Mouse (Mus musculus) erythroid progenitor cell, adult 5-6 weeks (primary cell): ENCODE measurements around the gene Ss18l2. TPM values are rescaled to one million over a fixed set of nuclear protein-coding genes. Genes with fewer than 3 reads are reported as not detected.

Experiments
- ATAC-seq: replicated peaks from 2 replicates; pipeline ENCODE4 v1.8.0; 2016; ENCODE audit warnings: moderate number of reproducible peaks, mild to moderate bottlenecking, moderate TSS enrichment, inconsistent platforms; ENCODE audit not compliant: poor library complexity, low FRiP score, severe bottlenecking
- total RNA-seq, 2 experiments: library from RNA; stranded (forward) in 1 of 2; stranded (reverse) in 1 of 2; fragments of 150-400 nt in 1 of 2; fragments of 186-747, 209-891 nt in 1 of 2; gene quantifications; 2 replicates each; pipeline versions ENCODE4 v1.2.3 to v1.2.4; 2015 to 2017; ENCODE audit warnings: low replicate concordance in 2 of 2

The Ss18l2 gene
- total RNA-seq (2015; ENCODE audit: low replicate concordance), result 8.8 and 47.2 TPM in 2 replicates
- 17.2 and 52.3 TPM in 2 replicates for total RNA-seq (2017; ENCODE audit: low replicate concordance)

- ATAC-seq, result peak; percentile 87
Measured at GRCm38 (mm10) chr9:121709898-121710583, at the start of gene Ss18l2. Ss18l2 (plus strand) TSS chr9:121710329.

- no peak for ATAC-seq
Measured at GRCm38 (mm10) chr9:121663467-121663866, 46.7 kb upstream of the Ss18l2 start.

- no peak for ATAC-seq
Measured at GRCm38 (mm10) chr9:121664104-121664503, 46.0 kb upstream of the Ss18l2 start.

- no peak for ATAC-seq
Measured at GRCm38 (mm10) chr9:121666957-121667630, 43.0 kb upstream of the Ss18l2 start.

- ATAC-seq, result no peak
Measured at GRCm38 (mm10) chr9:121667822-121668221, 42.3 kb upstream of the Ss18l2 start.

GRCm38 (mm10) chr9:121669348-121669791 is 40.8 kb upstream of the Ss18l2 start:
- no peak for ATAC-seq

DNA sequence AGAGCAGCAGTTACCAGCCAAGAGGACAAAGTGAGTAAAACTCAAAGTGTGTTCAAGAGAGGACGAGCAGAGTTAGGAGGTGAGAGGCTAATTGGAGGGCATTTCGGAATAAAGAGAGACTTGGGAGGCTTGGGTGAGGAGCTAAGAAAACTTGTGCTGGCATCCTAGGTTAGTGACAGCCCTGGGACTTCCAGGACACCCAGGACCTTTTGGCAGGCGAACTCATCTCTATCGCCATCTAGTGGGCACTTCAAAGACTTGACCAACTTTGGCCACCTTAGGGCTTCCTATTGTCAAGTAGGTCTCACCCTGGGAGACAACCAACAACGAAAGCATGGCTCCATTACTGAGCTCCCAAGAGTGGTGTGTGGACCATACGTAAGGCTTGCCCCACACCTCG is 38.8 kb upstream of the Ss18l2 start:
- ATAC-seq, result peak; percentile 58

DNA sequence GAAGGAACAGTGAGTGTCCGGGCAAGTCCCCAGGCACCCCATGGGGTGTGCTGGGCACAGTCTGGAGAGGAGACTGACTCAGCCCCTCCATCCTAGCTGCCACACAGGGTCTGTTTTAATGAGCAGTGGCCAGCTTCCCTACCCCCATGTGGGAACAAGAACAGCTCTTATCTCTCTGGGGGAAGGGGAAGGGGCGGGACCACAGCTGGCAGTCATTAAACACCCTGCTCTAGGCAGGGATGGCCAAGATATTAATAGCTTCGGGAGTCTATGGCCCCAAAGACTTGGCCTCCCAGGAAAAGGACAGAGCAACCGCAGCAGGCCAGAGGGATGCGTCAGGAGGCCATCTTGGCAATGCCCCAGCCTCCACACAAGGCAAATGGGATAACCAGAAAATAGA is 37.8 kb upstream of the Ss18l2 start:
- ATAC-seq, result no peak

- no peak for ATAC-seq
Measured at GRCm38 (mm10) chr9:121673716-121674115, 36.4 kb upstream of the Ss18l2 start.

DNA sequence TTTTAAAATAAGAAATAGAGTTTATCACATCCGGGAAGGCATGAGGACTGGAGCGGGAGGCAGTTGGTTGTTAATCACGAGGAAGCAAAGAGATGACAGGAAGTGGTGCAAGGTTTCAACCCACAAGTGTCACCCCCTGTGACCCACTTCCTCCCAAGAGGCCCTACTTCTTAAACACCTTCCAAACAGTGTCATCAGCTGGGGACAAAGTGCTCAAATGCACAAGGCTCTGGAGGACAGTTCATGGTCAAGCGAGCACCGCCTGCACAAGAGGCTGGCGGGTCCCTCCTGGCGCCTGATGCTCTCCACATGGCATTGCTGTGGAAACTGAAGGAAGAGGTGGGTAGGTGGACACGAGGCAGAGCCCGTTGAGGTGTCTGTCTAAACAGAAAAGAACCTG is 35.1 kb upstream of the Ss18l2 start:
- no peak for ATAC-seq

GRCm38 (mm10) chr9:121675556-121675955 is 34.6 kb upstream of the Ss18l2 start:
- ATAC-seq, result no peak

GRCm38 (mm10) chr9:121677069-121677468 is 33.1 kb upstream of the Ss18l2 start:
- ATAC-seq, result no peak

GRCm38 (mm10) chr9:121677476-121677875 is 32.7 kb upstream of the Ss18l2 start:
- ATAC-seq, result no peak

DNA sequence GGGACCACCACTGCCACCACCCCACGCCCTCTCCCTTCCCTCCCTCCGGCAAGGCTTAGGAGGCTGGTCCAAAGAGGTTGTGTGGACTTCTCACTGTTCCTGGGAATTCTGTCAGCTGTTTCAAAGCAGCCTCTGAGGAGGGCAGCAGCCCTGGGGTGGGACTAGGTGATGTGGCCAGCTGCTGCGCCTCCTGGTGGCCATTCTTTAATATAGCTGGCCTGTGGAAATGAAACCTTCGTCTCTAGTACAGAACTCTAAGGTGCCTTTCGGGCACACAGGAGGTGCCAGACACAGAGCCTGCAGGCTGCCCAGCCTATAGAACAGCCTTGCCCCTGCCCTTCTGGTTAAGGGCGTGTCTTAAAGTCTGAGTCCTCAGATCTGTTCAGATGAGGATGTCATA is 30.6 kb upstream of the Ss18l2 start:
- ATAC-seq, result peak; percentile 37

DNA sequence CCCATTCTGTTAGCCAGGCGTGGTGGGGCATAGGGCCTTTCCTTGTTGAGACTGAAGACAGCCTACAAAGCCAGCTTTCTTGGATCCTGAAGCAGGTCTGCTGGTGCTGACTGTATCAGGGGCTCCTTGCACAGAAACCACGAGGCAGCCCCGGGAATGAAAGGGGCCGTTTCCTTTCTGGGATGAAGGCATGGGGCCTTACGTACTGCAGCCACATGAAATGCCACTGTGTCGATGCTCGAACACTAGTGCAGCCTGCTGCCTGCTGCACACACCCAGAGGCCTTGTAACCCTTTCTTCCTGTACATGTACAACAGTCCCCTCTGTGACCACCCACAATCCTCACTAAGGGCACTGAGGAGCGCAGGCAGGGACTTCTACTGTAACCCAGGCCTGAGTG is 28.9 kb upstream of the Ss18l2 start:
- ATAC-seq, result no peak

DNA sequence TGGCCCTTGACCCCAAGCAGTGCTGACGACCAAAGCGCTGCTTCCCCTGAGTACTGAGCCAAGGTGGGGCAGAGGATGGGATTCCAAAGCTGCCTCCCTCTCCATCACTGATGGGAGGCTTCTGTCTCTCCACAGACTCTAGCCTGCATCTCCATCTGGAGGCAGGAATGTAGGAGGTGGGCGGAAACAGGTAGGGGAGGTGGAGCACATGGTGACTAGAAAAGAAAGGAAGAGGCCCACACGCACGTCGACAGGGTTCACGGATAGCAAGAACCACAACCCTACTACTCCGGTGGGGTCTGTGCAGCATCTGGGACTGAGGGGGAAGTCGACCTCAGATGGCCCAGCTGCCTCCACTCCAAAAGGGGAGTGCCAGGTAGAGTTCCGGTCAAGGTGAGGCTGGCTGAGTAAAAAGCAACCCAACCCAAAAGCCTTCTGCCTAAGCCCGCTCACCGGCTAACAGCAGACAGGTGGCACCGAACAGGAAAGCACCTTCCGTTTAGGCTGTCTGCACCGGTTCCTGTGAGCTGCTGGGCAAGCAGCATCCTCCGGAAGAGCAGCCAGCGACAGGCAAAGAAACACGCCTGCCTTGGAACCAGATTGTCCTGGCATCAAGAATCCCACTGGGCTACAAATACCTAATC is 28.0 kb upstream of the Ss18l2 start:
- no peak for ATAC-seq

- no peak for ATAC-seq
Measured at GRCm38 (mm10) chr9:121684702-121685101, 25.4 kb upstream of the Ss18l2 start.

- no peak for ATAC-seq
Measured at GRCm38 (mm10) chr9:121690200-121690651, 19.9 kb upstream of the Ss18l2 start.

- ATAC-seq, result no peak
Measured at GRCm38 (mm10) chr9:121690734-121691133, 19.4 kb upstream of the Ss18l2 start.

DNA sequence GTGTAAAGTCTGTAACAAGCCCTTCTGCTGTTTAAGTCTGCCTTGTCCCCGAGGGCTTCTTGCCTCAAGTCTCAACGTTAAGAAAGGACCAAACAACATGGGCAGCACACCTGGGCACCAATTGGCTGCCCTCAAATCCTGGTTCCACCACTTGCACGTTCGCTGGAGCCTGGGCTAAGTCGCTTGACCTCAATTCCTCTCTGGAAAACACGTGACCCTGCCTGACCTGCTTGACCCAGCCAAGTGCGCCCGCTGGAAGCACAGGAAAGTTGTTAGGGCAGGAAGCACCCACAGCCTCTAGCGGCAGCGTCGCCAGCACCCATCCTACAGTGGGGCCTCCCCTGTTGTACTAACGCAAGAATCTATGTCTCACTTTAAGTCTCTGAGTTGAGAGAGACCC is 15.4 kb upstream of the Ss18l2 start:
- no peak for ATAC-seq

- no peak for ATAC-seq
Measured at GRCm38 (mm10) chr9:121696626-121697025, 13.5 kb upstream of the Ss18l2 start.
